Mouse (Mus musculus): ENCODE measurements around the gene Bptf. TPM values are rescaled to one million over a fixed set of nuclear protein-coding genes. Genes with fewer than 3 reads are reported as not detected.

The Bptf gene
- polyA plus RNA-seq, 1 experiment from 2014 or later: 32.1 TPM

DNA sequence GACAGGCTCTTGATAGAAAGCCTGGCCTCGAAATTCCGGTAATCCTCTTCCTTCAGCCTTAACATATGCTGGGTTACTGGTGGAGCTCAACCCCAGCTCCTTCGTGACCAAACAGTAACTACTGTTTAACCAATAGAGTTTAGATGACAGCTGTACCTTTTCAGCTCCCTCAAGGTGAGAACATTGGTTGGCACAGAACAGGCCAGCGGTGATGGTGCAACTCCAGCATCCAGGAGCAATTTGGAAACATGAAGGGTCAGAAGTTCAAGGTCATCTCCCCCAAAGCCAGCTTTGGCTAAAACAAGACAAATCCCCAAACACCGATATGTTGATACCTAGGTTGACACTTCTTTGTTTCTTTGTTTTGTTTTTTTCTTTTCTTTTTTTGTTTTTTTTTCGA, 103.2 kb downstream of the Bptf start:
- Histone ChIP-seq H3K36me3 (replicated peaks; ENCODE audit: control insufficient read depth, insufficient read depth, low read depth, low read length) (no peaks in the 10 kb centered on the region), H3K4me1 (ENCODE audit: control insufficient read depth, insufficient read depth, low read length) (peaks cover 5% of the 10 kb centered on the region), H3K4me2 (ENCODE audit: low read depth, low read length) (peak overlapping the region; percentile 69), H3K9ac (replicated peaks; ENCODE audit: low read length) (peak overlapping the region; percentile 63), H3K27ac (replicated peaks; ENCODE audit: low read depth, low read length) (no peak overlapping the region), H3K9me3 (replicated peaks; ENCODE audit: control insufficient read depth, low read length) (no peaks in the 10 kb centered on the region), H3K27me3 (ENCODE audit: control insufficient read depth, insufficient read depth, low read length) (no peaks in the 10 kb centered on the region; the same call in 1 of the 2 replicates), H3K4me3 (ENCODE audit: low read depth, low read length) (peak overlapping the region; percentile 60; the same call in 1 of the 2 replicates)
- ATAC-seq (replicated peaks; ENCODE audit: insufficient number of reproducible peaks, low FRiP score, low TSS enrichment, low read depth) (no peak), DNase-seq (ENCODE audit: low spot score) (no peak)
- WGBS: 74% methylated on average over 6 of the region's 6 CpGs

DNA sequence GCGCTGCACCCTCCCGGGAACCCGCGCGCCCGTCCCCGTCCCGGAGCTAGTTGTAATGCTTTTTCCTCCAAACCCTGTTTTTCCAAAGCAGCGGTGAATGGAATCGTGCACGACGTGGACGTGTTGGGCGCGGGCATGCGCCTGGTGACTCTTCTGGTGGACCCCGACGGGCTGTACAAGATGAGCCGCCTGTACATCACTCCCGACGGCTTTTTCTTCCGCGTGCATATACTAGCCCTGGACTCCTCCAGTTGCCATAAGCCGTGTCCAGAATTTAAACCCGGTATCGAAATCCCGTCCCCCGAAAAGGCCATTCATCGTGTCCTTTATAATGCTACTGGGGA, 103.7 kb downstream of the Bptf start:
- H3K4me2 ChIP-seq (ENCODE audit: low read depth, low read length): peak overlapping the region; percentile 69
- H3K27ac ChIP-seq (replicated peaks; ENCODE audit: low read depth, low read length): no peak overlapping the region
- peak overlapping the region; percentile 63 for H3K9ac ChIP-seq (replicated peaks; ENCODE audit: low read length)
- no peaks in the 10 kb centered on the region; the same call in 1 of the 2 replicates for H3K27me3 ChIP-seq (ENCODE audit: control insufficient read depth, insufficient read depth, low read length)
- DNase-seq (ENCODE audit: low spot score) (no peak), ATAC-seq (replicated peaks; ENCODE audit: insufficient number of reproducible peaks, low FRiP score, low TSS enrichment, low read depth) (peak; percentile 63)
- H3K36me3 ChIP-seq (replicated peaks; ENCODE audit: control insufficient read depth, insufficient read depth, low read depth, low read length): no peaks in the 10 kb centered on the region
- peak overlapping the region; percentile 60 for H3K4me3 ChIP-seq (ENCODE audit: low read depth, low read length)
- peaks cover 5% of the 10 kb centered on the region for H3K4me1 ChIP-seq (ENCODE audit: control insufficient read depth, insufficient read depth, low read length)
- H3K9me3 ChIP-seq (replicated peaks; ENCODE audit: control insufficient read depth, low read length): no peaks in the 10 kb centered on the region
- 5% methylated on average over 29 of the region's 29 CpGs for WGBS

DNA sequence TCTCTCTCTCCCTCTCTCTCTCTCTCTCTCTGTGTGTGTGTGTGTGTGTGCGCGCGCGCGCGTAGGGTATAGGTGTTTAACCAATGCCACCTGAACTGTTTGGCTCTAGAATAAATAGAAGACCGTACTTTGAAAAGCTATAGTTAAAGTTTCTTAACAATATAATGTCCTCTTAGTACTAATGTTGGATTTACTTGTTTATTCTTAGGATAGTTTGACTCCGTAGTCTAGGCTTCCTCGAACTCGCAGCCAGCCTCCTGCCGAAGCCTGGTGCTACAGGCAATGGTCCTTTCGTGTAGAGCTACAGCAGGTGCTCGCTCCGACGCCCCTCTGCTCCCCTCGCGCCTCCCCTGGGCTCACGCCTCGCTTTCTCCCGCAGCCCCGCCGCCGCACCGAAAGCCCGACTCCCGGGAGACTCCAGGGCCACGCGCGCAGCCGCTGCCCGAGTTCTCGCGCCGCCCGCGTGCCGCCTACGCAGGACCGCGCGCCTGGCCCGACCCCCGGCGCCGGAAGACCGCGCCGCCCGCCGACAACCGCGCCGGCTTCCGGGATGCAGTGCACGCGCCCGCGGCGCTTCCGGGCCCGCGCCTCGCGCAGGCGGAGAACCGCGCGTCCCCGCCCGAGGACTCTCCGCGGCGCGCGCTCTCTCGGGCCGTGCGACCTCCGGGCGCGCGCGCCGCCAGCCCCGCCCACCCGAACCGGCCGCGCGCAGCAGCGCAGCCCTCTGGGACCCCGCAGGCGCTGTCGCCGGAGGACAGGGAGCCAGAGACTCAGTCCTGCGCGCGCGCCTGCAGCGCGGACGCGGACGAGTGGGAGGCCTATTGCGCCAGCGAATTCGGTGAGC, 104.3 kb downstream of the Bptf start:
- H3K9me3 ChIP-seq (replicated peaks; ENCODE audit: control insufficient read depth, low read length): no peaks in the 10 kb centered on the region
- WGBS: under 1% methylated on average over 96 of the region's 107 CpGs
- H3K4me3 ChIP-seq (ENCODE audit: low read depth, low read length): peak overlapping the region; percentile 60
- H3K27ac ChIP-seq (replicated peaks; ENCODE audit: low read depth, low read length): no peak overlapping the region; the same call in 1 of the 2 replicates
- H3K36me3 ChIP-seq (replicated peaks; ENCODE audit: control insufficient read depth, insufficient read depth, low read depth, low read length): no peaks in the 10 kb centered on the region
- H3K4me1 ChIP-seq (ENCODE audit: control insufficient read depth, insufficient read depth, low read length): peaks cover 5% of the 10 kb centered on the region
- peak overlapping the region; percentile 69 for H3K4me2 ChIP-seq (ENCODE audit: low read depth, low read length)
- ATAC-seq (replicated peaks; ENCODE audit: insufficient number of reproducible peaks, low FRiP score, low TSS enrichment, low read depth): peak; percentile 80
- DNase-seq (ENCODE audit: low spot score): peak; percentile 92
- no peaks in the 10 kb centered on the region; the same call in 1 of the 2 replicates for H3K27me3 ChIP-seq (ENCODE audit: control insufficient read depth, insufficient read depth, low read length)
- H3K9ac ChIP-seq (replicated peaks; ENCODE audit: low read length): peak overlapping the region; percentile 63

DNA sequence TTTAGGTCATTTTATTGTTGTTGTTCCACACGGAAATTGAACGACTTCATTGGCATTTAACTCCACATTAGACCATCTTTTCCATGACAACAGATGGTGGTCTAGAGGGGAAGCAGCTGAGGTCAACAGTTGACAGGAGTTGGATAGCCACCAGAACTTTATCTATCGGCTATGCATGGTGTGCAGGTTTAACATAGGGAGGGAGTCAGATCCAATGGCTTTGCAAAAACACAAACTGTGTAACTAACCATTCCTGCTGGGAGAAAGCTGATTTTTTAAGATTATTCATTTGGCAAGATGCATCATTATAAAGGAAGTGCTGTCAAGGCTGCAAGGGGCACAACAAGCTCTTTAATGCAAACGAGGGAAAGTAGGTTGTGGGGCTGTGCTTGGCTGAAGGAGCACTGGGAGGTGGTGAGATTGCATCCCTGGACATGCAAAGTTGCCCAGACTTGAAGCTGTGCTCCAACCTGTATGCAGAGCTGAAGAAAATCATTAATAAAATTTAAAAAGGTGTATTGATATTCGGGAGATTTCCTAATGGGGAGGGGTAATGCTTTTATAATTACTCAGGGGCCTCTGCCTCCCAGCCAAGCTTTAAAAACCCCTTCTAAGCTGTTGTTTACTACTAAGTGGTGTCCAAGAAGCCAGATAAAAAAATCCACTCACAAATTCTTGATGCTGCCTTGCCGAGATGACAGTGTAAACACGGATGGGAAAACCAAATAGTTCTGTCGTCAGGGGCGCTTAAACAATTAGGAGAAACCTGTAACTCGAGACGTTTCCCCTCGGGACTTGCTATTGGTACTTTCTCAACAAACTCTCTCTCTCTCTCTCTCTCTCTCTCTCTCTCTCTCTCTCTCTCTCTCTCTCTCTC, 105.1 kb downstream of the Bptf start:
- Histone ChIP-seq H3K27ac (replicated peaks; ENCODE audit: low read depth, low read length) (no peak overlapping the region), H3K4me1 (ENCODE audit: control insufficient read depth, insufficient read depth, low read length) (peaks cover 5% of the 10 kb centered on the region), H3K9ac (replicated peaks; ENCODE audit: low read length) (no peak overlapping the region), H3K4me3 (ENCODE audit: low read depth, low read length) (peak overlapping the region; percentile 60), H3K4me2 (ENCODE audit: low read depth, low read length) (0 out of 2 replicates have a peak overlapping the region, but pooled peaks have one; percentile 69), H3K36me3 (replicated peaks; ENCODE audit: control insufficient read depth, insufficient read depth, low read depth, low read length) (no peaks in the 10 kb centered on the region), H3K27me3 (ENCODE audit: control insufficient read depth, insufficient read depth, low read length) (no peaks in the 10 kb centered on the region; the same call in 1 of the 2 replicates), H3K9me3 (replicated peaks; ENCODE audit: control insufficient read depth, low read length) (no peaks in the 10 kb centered on the region)
- 7% methylated on average over 12 of the region's 12 CpGs for WGBS
- DNase-seq (ENCODE audit: low spot score): peak; percentile 60
- no peak for ATAC-seq (replicated peaks; ENCODE audit: insufficient number of reproducible peaks, low FRiP score, low TSS enrichment, low read depth)

DNA sequence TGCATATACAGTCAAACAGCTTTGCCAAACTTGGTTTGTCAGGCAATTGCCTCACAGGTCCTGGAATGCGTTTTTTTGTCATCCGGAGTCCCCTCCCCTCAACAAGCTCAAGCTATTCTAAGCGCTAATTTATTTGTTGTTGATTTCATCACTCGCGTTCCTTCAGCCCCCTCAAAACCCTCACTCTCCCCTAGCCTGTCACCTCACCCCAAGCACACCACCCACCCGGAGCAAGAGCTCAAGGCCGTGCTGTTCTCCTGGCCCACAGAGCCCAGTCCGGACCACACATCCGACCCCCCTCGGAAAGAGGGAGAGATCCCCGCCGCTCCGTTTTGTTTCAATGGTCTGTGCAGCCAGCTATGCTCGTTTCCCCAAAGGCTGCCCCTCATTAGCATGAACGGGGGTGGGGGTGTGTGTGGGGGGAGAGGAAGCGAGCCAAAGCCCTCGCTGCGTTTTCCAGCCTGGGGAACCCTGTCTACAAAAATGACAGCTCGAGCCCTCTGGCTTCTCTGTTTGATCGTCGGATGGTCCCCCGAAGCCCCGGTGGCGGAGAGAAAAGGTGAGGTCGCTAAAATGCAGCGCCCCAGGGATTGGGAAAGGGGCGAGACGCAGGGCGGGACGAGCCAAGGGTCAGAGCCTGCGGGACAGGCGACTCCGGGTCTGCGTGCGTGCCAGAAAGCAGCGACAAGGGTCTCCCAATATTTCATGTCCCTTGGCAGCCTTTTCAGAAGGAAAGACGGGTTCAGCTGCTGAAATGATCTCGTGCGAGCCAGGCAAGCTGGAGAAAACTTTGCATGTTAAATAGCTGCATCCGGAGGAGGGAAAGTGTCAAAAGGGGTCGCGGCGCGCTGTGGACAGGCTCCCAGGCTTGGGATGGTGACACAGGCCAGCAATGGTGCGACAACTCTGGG, 106.3 kb downstream of the Bptf start, which contains the start of gene 1810010H24Rik:
1810010H24Rik (plus strand) TSS at position 271 of the 911 bp plus-strand sequence.
- Histone ChIP-seq H3K27me3 (ENCODE audit: control insufficient read depth, insufficient read depth, low read length) (no peaks in the 10 kb centered on the region; the same call in 1 of the 2 replicates), H3K4me2 (ENCODE audit: low read depth, low read length) (peak within 1 kb of the TSS; percentile 83)
- WGBS: under 1% methylated on average over 45 of the region's 45 CpGs

DNA sequence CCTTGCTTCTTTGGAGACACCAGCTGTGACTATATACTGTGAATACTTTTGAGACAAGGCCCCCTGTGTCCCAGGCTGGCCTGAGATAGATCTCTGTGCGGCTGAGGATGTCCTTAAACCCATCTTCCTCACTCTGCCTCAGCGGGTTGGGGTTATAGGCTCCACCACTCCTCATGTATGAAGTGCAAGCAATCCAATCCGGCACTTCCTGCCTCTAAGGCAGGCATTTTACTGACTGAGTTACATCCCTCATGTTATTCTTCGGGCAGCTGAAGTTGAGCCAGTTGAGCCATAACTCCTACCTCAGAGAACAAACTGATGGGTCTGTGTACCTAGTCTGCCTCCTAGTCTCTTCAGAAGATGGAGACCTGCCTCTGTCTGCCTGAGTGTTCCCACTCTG, 107.5 kb downstream of the Bptf start:
- Histone ChIP-seq H3K36me3 (replicated peaks; ENCODE audit: control insufficient read depth, insufficient read depth, low read depth, low read length) (no peaks in the 10 kb centered on the region), H3K9ac (replicated peaks; ENCODE audit: low read length) (no peak overlapping the region), H3K27ac (replicated peaks; ENCODE audit: low read depth, low read length) (no peak overlapping the region), H3K9me3 (replicated peaks; ENCODE audit: control insufficient read depth, low read length) (no peaks in the 10 kb centered on the region), H3K4me1 (ENCODE audit: control insufficient read depth, insufficient read depth, low read length) (peaks cover 5% of the 10 kb centered on the region), H3K4me2 (ENCODE audit: low read depth, low read length) (no peak overlapping the region), H3K27me3 (ENCODE audit: control insufficient read depth, insufficient read depth, low read length) (no peaks in the 10 kb centered on the region; the same call in 1 of the 2 replicates), H3K4me3 (ENCODE audit: low read depth, low read length) (no peak overlapping the region)
- 41% methylated on average over 4 of the region's 4 CpGs for WGBS
- no peak for DNase-seq (ENCODE audit: low spot score)
- no peak for ATAC-seq (replicated peaks; ENCODE audit: insufficient number of reproducible peaks, low FRiP score, low TSS enrichment, low read depth)

More for the DNA sequence above, 106.3 kb downstream of the Bptf start, which contains the start of gene 1810010H24Rik:
- Histone ChIP-seq H3K27ac (replicated peaks; ENCODE audit: low read depth, low read length) (no peak within 1 kb of the TSS), H3K36me3 (replicated peaks; ENCODE audit: control insufficient read depth, insufficient read depth, low read depth, low read length) (no peaks in the 10 kb centered on the region), H3K4me1 (ENCODE audit: control insufficient read depth, insufficient read depth, low read length) (peaks cover 5% of the 10 kb centered on the region), H3K4me3 (ENCODE audit: low read depth, low read length) (peak within 1 kb of the TSS; percentile 45), H3K9me3 (replicated peaks; ENCODE audit: control insufficient read depth, low read length) (no peaks in the 10 kb centered on the region), H3K9ac (replicated peaks; ENCODE audit: low read length) (peak within 1 kb of the TSS; percentile 53)
- ATAC-seq (replicated peaks; ENCODE audit: insufficient number of reproducible peaks, low FRiP score, low TSS enrichment, low read depth): no peak
- DNase-seq (ENCODE audit: low spot score): peak; percentile 36

DNA sequence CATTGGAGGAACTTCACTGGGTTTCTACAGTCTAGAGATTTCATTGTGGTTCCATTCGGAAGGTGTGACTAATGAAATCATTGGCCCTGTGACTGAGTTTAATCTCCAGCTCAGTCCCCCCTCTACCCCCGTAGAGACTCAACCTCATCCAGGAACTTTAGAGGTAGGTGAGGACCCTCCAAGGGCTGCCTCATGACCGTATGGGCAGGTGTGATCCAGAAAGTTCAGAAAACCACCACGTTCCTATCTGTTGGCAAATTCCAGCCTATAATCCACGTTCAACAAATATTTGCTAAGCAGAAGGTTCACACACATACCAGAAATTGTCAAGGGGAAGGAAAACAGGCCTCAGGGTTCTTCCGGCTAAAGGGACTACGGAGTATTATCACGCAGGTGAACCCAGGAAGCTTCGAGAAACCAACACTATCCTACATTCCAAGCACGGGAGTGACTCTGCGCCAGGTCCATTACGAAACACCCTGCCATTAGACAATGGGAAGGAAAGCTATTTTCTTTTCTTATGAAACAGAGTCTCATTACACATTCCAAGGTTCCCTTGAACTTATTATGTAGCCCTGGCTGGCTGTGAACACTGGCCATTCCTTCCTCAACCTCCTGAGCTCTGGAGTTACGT, 109.8 kb downstream of the Bptf start:
- 85% methylated on average over 13 of the region's 13 CpGs for WGBS
- Histone ChIP-seq H3K36me3 (replicated peaks; ENCODE audit: control insufficient read depth, insufficient read depth, low read depth, low read length) (no peaks in the 10 kb centered on the region), H3K9me3 (replicated peaks; ENCODE audit: control insufficient read depth, low read length) (no peaks in the 10 kb centered on the region), H3K27me3 (ENCODE audit: control insufficient read depth, insufficient read depth, low read length) (no peaks in the 10 kb centered on the region; the same call in 1 of the 2 replicates), H3K4me2 (ENCODE audit: low read depth, low read length) (no peak overlapping the region), H3K9ac (replicated peaks; ENCODE audit: low read length) (no peak overlapping the region), H3K27ac (replicated peaks; ENCODE audit: low read depth, low read length) (no peak overlapping the region), H3K4me1 (ENCODE audit: control insufficient read depth, insufficient read depth, low read length) (peaks cover 5% of the 10 kb centered on the region), H3K4me3 (ENCODE audit: low read depth, low read length) (no peak overlapping the region)
- ATAC-seq (replicated peaks; ENCODE audit: insufficient number of reproducible peaks, low FRiP score, low TSS enrichment, low read depth): no peak
- no peak for DNase-seq (ENCODE audit: low spot score)
